Mouse (Mus musculus): ENCODE measurements around the gene Ppp1r14d.

Gene Ppp1r14d

GRCm38 (mm10) chr2:119172862-119173576 lies 56.7 kb downstream of the Ppp1r14d start:
- DNase-seq (ENCODE audit: low read depth) = peak; percentile 75

GRCm38 (mm10) chr2:119172446-119172845 lies 57.3 kb downstream of the Ppp1r14d start:
- peak; percentile 34 for DNase-seq (ENCODE audit: low read depth)

GRCm38 (mm10) chr2:119171574-119171973 lies 58.1 kb downstream of the Ppp1r14d start:
- DNase-seq (ENCODE audit: low read depth) = peak; percentile 93

GRCm38 (mm10) chr2:119170282-119170681 lies 59.4 kb downstream of the Ppp1r14d start:
- DNase-seq (ENCODE audit: low read depth) = no peak

All from NIH3T3 (cell line).